ENCODE assay signal across 16 mouse cellular contexts in the genomic region with DNA sequence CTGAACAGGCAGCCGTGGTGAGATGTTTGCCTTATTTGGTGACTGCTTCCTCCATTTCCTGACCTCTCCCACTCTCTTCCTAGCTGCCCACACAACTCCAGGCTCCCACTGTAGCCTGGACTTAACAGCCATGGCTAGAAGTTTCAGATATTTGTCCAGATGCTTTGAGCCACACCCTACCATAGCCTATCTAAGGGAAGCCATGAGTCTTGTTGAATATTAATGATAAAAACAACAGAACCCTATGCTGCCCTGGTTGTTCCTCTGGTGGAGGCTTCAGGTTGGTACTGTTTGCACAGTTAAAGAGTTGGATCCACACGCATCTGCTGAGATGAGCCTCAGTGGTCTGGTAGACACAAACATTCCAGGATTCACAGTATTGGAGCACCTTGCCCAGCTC.
"Had no signal": no experiment of that assay in that cellular context is flagged by ENCODE, and none has a peak within 500 bp of the region (broad histone marks: within the 10 kb centered on the region; RNA-seq: fewer than 3 reads in every experiment).

No protein-coding gene starts in this region.

- H3K36me3 ChIP-seq: midbrain, embryonic 13.5 days; midbrain, embryonic 15.5 days; neural tube, embryonic 13.5 days; neural tube, embryonic 15.5 days had no signal

- H3K4me2 ChIP-seq: lung, embryonic 14.5 days; midbrain, embryonic 11.5 days; midbrain, embryonic 13.5 days; midbrain, embryonic 15.5 days; neural tube, embryonic 13.5 days; neural tube, embryonic 15.5 days had no signal

- H3K27me3 ChIP-seq: midbrain, embryonic 13.5 days; midbrain, embryonic 15.5 days; neural tube, embryonic 13.5 days; neural tube, embryonic 15.5 days had no signal

- H3K4me3 ChIP-seq: midbrain, embryonic 13.5 days; midbrain, embryonic 15.5 days; neural tube, embryonic 13.5 days; neural tube, embryonic 15.5 days had no signal

- DNase-seq: lung, adult 18-20 months; lung, embryonic 14.5 days; lung, postnatal 10 days; lung, postnatal 4 days; retina, postnatal 1 day; right cerebral cortex, adult 18-20 months; right cerebral cortex, postnatal 25 days; right cerebral cortex, postnatal 4 days; thymus, adult 18-20 months; thymus, postnatal 14 days; thymus, postnatal 36 days had no signal

- ATAC-seq: midbrain, embryonic 13.5 days; midbrain, embryonic 15.5 days had no signal
